Mouse (Mus musculus) gastrocnemius, postnatal 10 days (tissue): ENCODE data around the gene Adamts6. TPM values are rescaled to one million over a fixed set of nuclear protein-coding genes. Genes with fewer than 3 reads are reported as not detected.

Experiments
- DNase-seq: peaks from one replicate; pipeline ENCODE4 v3.0.0; 2021; ENCODE audit warnings: mixed read lengths
- total RNA-seq, 2 experiments: library from RNA; stranded (reverse); gene quantifications; 2 replicates each; pipeline ENCODE4 v1.2.3; 2021

Adamts6 gene
- total RNA-seq, 2 experiments from 2014 or later, result 1.1 to 1.9 TPM

DNA sequence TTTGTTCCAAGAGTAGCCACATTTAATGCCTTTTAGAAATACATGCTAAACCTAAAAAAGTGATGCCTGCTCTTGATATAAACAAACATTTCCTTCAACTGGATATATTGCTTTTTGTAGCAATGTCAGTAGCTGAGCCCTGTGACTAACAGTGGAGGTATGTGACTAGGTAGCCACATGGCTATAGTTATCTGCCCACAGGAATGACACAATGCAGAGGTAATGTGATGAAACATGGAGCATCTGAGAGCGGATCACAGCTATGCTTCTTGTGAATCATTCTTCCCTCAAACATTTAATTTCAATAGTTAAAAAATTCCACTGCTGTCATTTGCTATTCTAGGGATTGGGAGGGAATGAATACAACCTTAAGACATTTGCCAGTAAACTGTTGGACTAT is 172.7 kb downstream of the Adamts6 start:
- no peak for DNase-seq

DNA sequence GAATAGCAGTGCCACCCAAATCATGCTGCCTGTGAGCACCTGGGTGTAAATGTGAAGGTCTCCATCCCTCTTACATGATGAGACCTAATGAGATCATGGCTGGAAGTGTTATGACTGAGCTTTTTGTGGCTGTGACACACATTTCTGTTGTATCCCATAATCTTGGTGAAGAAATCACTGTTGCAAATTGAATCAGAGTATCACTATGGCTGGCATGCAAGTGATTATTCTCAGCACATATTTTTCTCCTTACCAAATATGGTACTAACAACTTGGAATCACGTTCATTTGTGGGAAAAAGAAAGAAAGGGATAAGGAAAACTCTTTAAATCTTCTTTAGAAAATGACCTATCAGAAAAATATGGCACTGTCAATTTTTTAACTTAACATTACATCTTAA is 180.4 kb downstream of the Adamts6 start:
- DNase-seq, result no peak

DNA sequence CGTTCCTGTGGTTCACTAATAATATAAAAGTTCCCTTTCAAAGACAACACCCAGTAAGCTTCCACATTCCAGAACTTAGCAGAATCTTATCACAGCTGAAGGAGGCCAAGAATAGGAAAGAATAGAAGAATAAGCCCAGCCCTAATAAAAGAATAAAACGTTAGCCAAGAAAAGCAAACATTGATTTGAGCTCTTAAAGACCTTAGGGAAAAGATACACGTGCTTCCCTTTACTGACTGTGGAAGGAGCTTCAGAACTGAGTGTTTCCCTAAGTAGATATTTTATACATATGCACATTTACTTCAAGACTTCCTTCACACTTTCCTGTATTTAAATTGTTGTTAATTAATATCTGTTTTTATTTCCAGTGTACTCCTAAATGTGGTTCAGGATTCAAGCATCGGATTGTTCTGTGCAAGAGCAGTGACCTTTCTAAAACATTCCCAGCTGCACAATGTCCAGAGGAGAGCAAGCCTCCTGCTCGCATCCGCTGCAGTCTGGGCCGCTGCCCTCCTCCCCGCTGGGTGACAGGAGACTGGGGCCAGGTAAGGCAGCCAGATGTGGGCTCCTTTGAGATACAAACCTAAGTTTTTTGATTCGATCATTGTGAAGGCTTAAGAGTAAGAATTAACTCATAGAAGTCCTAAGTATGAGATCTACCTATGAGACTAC is 188.8 kb downstream of the Adamts6 start:
- no peak for DNase-seq

DNA sequence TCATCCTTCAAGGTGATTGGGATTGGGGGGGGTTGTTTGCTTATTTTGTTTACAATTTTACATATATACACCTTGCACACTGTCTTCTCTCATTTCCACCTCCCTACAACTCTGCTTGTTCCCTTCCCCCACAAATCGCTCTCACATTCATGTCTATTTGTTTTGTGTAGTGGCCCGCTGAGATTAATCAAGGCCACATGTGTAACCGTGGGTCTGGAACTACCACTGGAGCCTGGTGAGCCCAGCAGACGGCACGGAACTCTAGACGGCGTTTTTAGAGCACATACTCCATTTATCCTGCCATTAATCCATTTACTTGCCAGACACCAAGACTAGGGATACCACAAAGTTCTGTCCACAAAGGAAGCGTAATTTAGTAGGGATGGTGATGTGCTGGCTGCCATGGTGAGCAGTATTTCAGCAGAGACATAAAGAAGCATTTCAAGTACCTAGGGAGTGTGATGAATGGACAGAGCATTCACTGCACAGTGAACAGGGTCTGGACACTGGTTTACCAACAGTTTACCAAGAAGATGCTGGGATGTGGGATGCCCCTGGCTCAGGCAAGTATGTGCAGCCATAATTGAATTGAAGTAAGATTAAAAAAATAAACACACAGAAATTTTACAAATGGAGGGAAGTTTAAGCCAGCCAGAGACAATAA is 194.9 kb downstream of the Adamts6 start:
- DNase-seq, result no peak

DNA sequence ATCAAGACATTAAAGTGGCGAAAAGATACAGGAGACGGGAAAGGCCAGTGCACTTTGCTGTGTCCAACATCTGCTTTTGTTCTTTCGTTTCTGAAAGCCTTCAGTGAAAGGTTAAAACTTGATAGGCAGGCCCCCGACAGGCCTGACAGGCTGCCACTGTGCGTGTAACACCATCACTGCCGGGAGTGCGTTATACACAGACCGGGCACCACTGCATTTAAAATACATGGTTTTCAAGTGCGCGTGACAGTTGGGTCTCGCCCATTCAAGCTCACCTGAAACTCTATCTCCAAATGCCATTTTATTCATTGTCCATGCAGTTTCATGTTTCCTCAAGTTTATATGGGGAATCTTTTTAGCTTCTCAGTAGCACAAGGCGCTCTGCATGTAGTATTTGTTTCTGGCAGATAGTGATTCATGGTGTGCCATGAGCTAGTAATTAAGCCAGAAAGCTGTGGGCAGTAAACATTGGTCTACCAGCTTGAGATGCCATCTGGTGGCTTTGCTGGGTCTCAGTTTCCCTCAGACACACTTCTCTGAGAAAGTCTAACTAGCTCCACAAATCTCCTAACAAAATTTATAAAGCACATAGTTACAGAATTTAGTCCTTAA is 195.6 kb downstream of the Adamts6 start:
- no peak for DNase-seq

- DNase-seq, result no peak
Measured at GRCm38 (mm10) chr13:104491046-104491811, 203.6 kb downstream of the Adamts6 start.

- no peak for DNase-seq
Measured at GRCm38 (mm10) chr13:104493466-104493993, 205.9 kb downstream of the Adamts6 start.

DNA sequence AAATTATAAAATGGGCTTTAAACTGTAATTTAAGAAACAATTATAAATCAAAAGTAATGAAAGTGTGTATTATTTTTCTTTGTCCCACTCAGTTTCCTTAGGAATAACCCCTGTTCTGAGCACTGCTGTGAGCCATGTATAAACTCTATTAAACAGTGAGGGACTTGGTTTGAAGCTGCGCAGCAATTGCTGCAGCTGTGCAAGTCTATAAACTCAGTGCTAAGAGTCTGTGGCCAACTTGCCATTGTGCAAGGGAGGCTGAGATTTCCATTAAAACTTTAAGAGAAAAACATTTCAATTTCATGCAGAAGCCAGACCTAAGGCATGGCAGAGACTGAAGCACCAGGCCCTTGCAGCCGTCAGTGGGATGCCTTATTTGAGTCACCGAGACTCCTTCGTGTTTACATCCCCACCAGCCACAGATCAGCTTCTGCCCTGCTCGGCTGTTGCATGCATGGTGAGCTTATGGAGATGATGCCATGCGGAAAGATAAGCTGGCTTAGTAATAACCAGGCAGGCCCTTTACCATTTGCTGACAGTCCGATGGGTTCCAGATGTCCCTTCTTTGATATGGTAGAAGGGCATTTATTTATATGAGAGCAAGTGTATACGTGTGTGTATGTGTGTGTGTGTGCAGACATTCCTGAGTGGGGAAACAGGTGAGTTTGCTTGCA is 206.7 kb downstream of the Adamts6 start:
- no peak for DNase-seq

GRCm38 (mm10) chr13:104497592-104497991 is 210.0 kb downstream of the Adamts6 start:
- no peak for DNase-seq

- DNase-seq, result no peak
Measured at GRCm38 (mm10) chr13:104498669-104499068, 211.0 kb downstream of the Adamts6 start.

GRCm38 (mm10) chr13:104499116-104500040 is 211.7 kb downstream of the Adamts6 start:
- DNase-seq, result peak; percentile 41

DNA sequence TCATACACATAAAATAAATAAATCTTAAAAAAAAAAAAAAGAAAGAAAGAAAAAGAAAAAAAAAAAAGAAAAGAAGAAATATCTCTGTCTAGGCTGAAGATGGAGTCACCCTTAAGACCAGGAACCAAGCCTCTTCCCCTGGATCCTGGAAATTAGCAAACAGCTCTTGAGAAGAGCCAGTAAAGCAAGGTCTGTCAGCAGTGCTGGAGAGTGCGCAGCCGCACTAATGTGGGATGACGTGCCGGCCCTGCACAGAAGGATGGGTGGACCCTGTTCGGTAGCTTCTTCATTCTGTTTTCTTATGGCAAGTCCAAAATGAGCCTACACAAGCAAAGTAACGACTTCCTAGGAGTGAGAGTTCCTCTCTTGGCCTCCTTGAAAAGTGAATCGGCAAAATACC is 214.8 kb downstream of the Adamts6 start:
- DNase-seq, result no peak

- no peak for DNase-seq
Measured at GRCm38 (mm10) chr13:104504043-104504442, 216.4 kb downstream of the Adamts6 start.

- no peak for DNase-seq
Measured at GRCm38 (mm10) chr13:104506165-104506875, 218.7 kb downstream of the Adamts6 start.

- no peak for DNase-seq
Measured at GRCm38 (mm10) chr13:104507671-104508070, 220.0 kb downstream of the Adamts6 start.

DNA sequence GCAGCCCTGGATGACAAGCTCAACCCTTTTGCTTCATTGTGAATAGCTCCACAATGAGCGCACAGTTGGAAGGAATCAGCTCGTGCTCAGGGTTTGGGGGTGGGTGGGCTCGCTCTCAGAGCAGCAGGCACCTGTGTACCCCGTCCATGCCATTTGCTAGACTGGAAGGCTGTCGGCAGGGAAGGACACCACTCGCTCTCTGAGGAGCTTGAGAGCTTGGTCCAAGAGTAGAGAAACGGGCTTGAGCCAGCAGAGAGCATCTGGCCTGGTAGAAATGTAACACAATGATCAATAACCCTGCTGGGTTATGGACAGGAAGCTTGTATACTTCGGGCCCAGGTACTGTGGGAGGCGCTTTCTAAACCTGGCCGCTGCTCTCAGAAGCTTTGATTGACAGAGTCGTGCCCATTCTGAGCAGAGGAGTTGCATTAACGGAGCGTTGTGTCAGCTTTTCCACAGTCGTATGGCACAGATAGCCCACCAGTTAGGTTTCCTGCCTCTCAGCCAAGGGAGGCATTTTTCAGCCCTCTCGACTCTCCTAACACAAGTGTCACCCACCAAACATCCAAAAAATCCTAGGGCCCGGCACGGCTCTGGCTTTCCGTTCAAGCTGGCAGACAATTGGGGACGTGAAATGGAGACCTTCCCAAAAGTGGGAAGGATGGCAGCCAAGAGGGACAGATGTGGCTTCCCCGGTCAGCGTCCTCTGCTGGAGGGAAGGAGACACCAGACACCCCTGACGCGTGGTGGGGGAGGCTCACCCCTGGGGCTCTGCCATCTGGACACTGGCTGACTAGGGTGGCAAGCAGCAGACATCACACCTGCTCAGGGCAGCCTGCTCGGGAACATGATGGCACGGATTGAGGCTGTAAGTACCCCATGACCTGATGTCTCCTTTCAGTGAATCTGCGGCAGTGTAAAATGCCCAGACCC is 222.2 kb downstream of the Adamts6 start:
- DNase-seq, result peak; percentile 74

DNA sequence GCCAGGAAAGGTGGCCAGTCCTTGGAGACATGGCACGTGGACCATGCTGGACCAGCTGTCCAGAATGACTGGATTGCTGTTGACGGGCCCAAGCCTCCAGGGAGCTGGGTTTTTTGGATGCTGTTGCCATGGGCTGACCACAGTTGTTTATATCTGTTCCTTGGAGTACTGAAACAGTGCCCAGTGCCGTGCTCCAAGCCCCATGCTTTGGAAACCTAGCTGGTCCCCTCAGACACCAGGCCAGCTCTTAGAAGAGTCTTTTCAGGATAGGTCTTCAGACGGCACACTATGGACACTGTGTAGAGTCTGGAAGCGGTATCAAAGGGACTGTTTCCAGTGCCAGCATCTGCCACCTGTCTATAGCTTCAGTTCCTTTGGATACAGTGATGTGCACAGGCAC is 223.1 kb downstream of the Adamts6 start:
- DNase-seq, result peak; percentile 36

- DNase-seq, result no peak
Measured at GRCm38 (mm10) chr13:104515054-104515453, 227.4 kb downstream of the Adamts6 start.

- no peak for DNase-seq
Measured at GRCm38 (mm10) chr13:104516146-104516545, 228.5 kb downstream of the Adamts6 start.
